Mouse (Mus musculus) E14TG2a.4 (cell line): ENCODE results near the gene Acer3.

Source experiments
- CTCF ChIP-seq: conservative IDR thresholded peaks from 2 replicates; pipeline ENCODE4 v1.5.1; 2014; ENCODE audit warnings: low read length
- NANOG ChIP-seq: IDR thresholded peaks from 2 replicates; pipeline ENCODE4 v1.6.1; 2014; ENCODE audit warnings: borderline replicate concordance, low read length, mixed read lengths
- POU5F1 ChIP-seq: IDR thresholded peaks from 2 replicates; pipeline ENCODE4 v1.6.1; 2014; ENCODE audit warnings: low read length, borderline replicate concordance

GRCm38 (mm10) chr7:98188680-98189079 is 132.3 kb downstream of the Acer3 start:
- TF ChIP-seq CTCF (no peak), NANOG (no peak), POU5F1 (no peak)
